Mouse (Mus musculus): ENCODE measurements at regions not wholly inside any gene's neighbourhood (a gene's known extent, or its start where the extent isn't known, plus 50 kb on each side); places are given as distances from the start of the nearest gene placed in this dataset.
"Not testable (repeated sequence)": the region's sequence is repeated elsewhere in the genome, so short reads cannot be mapped to it uniquely, and the experiment has no call there.

DNA sequence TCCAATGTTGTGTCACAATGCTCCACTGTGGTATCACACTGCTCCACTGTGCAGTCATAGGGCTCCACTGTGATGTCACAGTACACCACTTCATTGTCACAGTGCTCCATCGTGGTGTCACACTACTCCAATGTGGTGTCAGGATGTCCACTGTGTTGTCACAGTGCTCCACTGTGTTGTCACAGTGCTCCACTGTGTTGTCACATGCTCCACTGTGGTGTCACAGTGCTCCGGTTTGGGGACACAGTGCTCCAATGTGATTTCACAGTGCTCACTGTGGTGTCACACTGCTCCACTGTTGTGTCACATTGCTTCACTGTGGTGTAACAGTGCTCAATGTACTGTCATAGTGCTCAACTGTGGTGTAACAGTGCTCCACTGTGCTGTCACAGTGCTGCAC, 108.1 kb upstream of the Scaf8 start:
- Histone ChIP-seq H3K27ac (no peak overlapping the region), H3K9me3 (peaks cover 93% of the 10 kb centered on the region), H3K4me1 (replicated peaks) (no peaks in the 10 kb centered on the region), H3K36me3 (no peaks in the 10 kb centered on the region), H3K27me3 (no peaks in the 10 kb centered on the region), H3K4me3 (replicated peaks) (no peak overlapping the region), H3K9ac (replicated peaks) (no peak overlapping the region), H3K4me2 (no peak overlapping the region)
- 88% methylated on average over 2 of the region's 2 CpGs for WGBS
- ATAC-seq (ENCODE audit: insufficient number of reproducible peaks, insufficient read depth, low FRiP score, low TSS enrichment, low read depth), result no peak

GRCm38 (mm10) chr17:3007234-3007633, 107.5 kb upstream of the Scaf8 start:
- no peaks in the 10 kb centered on the region for H3K27me3 ChIP-seq
- no peak overlapping the region for H3K27ac ChIP-seq
- peaks cover 93% of the 10 kb centered on the region for H3K9me3 ChIP-seq
- H3K4me3 ChIP-seq (replicated peaks), result no peak overlapping the region
- WGBS, result 60% methylated on average over 2 of the region's 2 CpGs
- no peak overlapping the region for H3K9ac ChIP-seq (replicated peaks)
- H3K4me1 ChIP-seq (replicated peaks), result no peaks in the 10 kb centered on the region
- ATAC-seq (ENCODE audit: insufficient number of reproducible peaks, insufficient read depth, low FRiP score, low TSS enrichment, low read depth), result no peak
- H3K4me2 ChIP-seq, result no peak overlapping the region
- H3K36me3 ChIP-seq, result no peaks in the 10 kb centered on the region

DNA sequence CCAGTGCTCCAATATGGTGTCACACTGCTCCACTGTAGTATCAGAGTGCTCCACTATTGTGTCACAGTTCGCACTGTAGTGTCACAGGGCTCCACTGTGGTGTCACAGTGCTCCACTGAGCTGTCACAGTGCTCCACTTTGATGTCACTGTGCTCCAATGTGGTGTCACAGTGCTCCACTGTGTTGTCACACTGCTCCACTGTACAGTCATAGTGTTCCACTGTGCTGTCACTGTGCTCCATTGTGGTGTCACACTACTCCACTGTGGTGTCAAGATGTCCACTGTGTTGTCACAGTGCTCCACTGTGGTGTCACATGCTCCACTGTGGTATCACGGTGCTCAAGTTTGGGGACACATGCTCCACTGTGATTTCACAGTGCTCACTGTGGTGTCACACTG, 104.8 kb upstream of the Scaf8 start:
- Histone ChIP-seq H3K9ac (replicated peaks) (no peak overlapping the region), H3K4me1 (replicated peaks) (no peaks in the 10 kb centered on the region), H3K4me3 (replicated peaks) (no peak overlapping the region), H3K36me3 (no peaks in the 10 kb centered on the region), H3K27me3 (no peaks in the 10 kb centered on the region), H3K27ac (no peak overlapping the region), H3K4me2 (no peak overlapping the region), H3K9me3 (peaks cover 95% of the 10 kb centered on the region)
- no peak for ATAC-seq (ENCODE audit: insufficient number of reproducible peaks, insufficient read depth, low FRiP score, low TSS enrichment, low read depth)
- 57% methylated on average over 2 of the region's 2 CpGs for WGBS

DNA sequence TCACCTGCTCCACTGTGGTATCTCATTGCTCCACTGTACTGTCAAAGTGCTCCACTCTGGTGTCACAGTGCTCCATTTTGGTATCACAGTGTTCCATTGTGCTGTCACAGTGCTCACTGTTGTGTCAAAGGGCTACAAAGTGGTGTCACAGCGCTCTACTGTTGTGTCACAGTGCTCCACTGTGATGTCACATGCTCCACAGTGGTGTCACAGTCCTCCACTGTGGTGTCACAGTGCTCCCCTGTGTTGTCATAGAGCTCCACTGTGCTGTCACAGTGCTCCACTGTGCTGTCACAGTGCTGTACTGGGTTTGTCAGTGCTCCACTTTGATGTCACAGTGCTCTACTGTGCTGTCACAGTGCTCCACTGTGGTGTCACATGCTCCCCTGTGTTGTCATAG, 102.7 kb upstream of the Scaf8 start:
- no peak overlapping the region for H3K9ac ChIP-seq (replicated peaks)
- no peaks in the 10 kb centered on the region for H3K4me1 ChIP-seq (replicated peaks)
- H3K27ac ChIP-seq, result no peak overlapping the region
- H3K4me2 ChIP-seq, result no peak overlapping the region
- H3K36me3 ChIP-seq, result no peaks in the 10 kb centered on the region
- no peaks in the 10 kb centered on the region for H3K27me3 ChIP-seq
- ATAC-seq (ENCODE audit: insufficient number of reproducible peaks, insufficient read depth, low FRiP score, low TSS enrichment, low read depth), result no peak
- H3K4me3 ChIP-seq (replicated peaks), result no peak overlapping the region
- WGBS, result 48% methylated on average over 1 of the region's 1 CpGs
- peaks cover 95% of the 10 kb centered on the region for H3K9me3 ChIP-seq

DNA sequence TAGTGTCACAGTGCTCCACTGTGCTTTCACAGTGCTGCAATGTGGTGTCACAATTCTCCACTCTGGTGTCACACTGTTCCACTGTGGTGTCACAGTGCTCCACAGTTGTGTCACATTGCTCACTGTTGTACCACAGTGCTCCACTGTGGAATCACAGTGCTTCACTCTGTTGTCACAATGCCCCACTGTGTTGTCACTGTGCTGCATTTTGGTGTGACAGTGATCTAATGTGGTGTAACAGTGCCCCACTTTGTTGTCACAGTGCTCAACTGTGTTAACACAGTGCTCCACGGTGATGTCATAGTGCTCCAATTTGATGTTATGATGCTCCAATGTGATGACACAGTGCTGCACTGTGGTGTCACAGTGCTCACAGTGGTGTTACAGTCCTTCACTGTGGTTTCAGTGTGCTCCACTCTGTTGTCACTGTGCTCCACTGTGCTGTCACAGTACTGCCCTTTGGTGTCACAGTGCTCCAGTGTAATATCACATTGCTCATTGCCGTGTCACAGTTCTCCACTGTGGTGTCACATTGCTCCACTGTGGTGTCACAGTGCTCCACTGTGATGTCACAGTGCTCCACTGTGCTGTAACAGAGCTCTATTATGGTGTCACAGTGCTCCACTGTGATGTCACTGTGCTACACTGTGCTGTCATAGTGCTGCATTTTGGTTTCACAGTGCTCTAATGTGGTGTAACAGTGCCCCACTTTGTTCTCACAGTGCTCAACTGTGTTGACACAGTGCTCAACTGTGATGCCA, 95.0 kb upstream of the Scaf8 start:
- Histone ChIP-seq H3K36me3 (no peaks in the 10 kb centered on the region), H3K4me1 (replicated peaks) (no peaks in the 10 kb centered on the region), H3K4me2 (no peak overlapping the region), H3K27me3 (no peaks in the 10 kb centered on the region), H3K4me3 (replicated peaks) (no peak overlapping the region), H3K9ac (replicated peaks) (no peak overlapping the region), H3K9me3 (peaks cover 83% of the 10 kb centered on the region), H3K27ac (no peak overlapping the region)
- 81% methylated on average over 2 of the region's 2 CpGs for WGBS
- ATAC-seq (ENCODE audit: insufficient number of reproducible peaks, insufficient read depth, low FRiP score, low TSS enrichment, low read depth), result no peak

- H3K4me1 ChIP-seq (replicated peaks), result no peaks in the 10 kb centered on the region
- no peak overlapping the region for H3K4me3 ChIP-seq (replicated peaks)
- no peaks in the 10 kb centered on the region for H3K27me3 ChIP-seq
- H3K9ac ChIP-seq (replicated peaks), result no peak overlapping the region
- no peak overlapping the region for H3K27ac ChIP-seq
- peak; percentile 71; the same call in 1 of the 2 replicates for ATAC-seq (ENCODE audit: insufficient number of reproducible peaks, insufficient read depth, low FRiP score, low TSS enrichment, low read depth)
- peaks cover 83% of the 10 kb centered on the region for H3K9me3 ChIP-seq
- H3K4me2 ChIP-seq, result no peak overlapping the region
- H3K36me3 ChIP-seq, result no peaks in the 10 kb centered on the region
- WGBS, result 75% methylated on average over 1 of the region's 1 CpGs
Observed at GRCm38 (mm10) chr17:3020406-3020805, 94.4 kb upstream of the Scaf8 start.

- ATAC-seq (ENCODE audit: insufficient number of reproducible peaks, insufficient read depth, low FRiP score, low TSS enrichment, low read depth), result no peak
Observed at GRCm38 (mm10) chr17:3022245-3022935, 92.4 kb upstream of the Scaf8 start.

GRCm38 (mm10) chr17:3022936-3023247, 91.9 kb upstream of the Scaf8 start:
- peak; percentile 63; the same call in 1 of the 2 replicates for ATAC-seq (ENCODE audit: insufficient number of reproducible peaks, insufficient read depth, low FRiP score, low TSS enrichment, low read depth)
- H3K27me3 ChIP-seq; H3K27ac ChIP-seq; H3K4me1 ChIP-seq (replicated peaks); H3K4me3 ChIP-seq (replicated peaks); H3K9ac ChIP-seq (replicated peaks); H3K4me2 ChIP-seq; H3K36me3 ChIP-seq: not testable (repeated sequence)
- H3K9me3 ChIP-seq, result peaks cover 84% of the 10 kb centered on the region
- 54% methylated on average over 3 of the region's 3 CpGs for WGBS

More at GRCm38 (mm10) chr17:3022245-3022935, 92.4 kb upstream of the Scaf8 start:
- 84% methylated on average over 5 of the region's 5 CpGs for WGBS
- H3K9me3 ChIP-seq, result peaks cover 84% of the 10 kb centered on the region
- H3K4me3 ChIP-seq (replicated peaks), result no peak overlapping the region
- no peak overlapping the region for H3K4me2 ChIP-seq
- H3K4me1 ChIP-seq (replicated peaks), result no peaks in the 10 kb centered on the region
- H3K9ac ChIP-seq (replicated peaks), result no peak overlapping the region
- no peaks in the 10 kb centered on the region for H3K27me3 ChIP-seq
- H3K27ac ChIP-seq, result no peak overlapping the region
- no peaks in the 10 kb centered on the region for H3K36me3 ChIP-seq

DNA sequence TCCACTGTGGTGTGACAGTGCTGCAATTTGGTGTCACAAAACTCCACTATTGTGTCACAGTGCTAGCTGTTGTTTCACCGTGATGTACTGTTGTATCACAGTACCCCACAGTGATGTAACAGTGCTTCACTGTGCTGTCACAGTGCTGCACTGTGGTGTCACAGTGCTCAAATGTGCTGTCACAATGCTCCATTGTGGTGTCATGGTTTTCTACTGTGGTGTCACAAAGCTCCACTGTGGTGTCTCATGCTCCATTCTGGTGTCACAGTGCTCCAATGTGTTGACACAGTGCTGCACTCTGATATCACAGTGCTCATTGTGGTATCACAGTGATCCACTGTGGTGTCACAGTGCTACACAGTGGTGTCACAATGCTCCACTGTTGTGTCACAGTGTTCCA, 91.3 kb upstream of the Scaf8 start:
- H3K27me3 ChIP-seq, result no peaks in the 10 kb centered on the region
- H3K9ac ChIP-seq (replicated peaks), result no peak overlapping the region
- H3K4me2 ChIP-seq, result no peak overlapping the region
- WGBS, result 97% methylated on average over 1 of the region's 1 CpGs
- H3K4me1 ChIP-seq (replicated peaks), result no peaks in the 10 kb centered on the region
- no peak overlapping the region for H3K27ac ChIP-seq
- H3K9me3 ChIP-seq, result peaks cover 84% of the 10 kb centered on the region
- H3K4me3 ChIP-seq (replicated peaks), result no peak overlapping the region
- no peak for ATAC-seq (ENCODE audit: insufficient number of reproducible peaks, insufficient read depth, low FRiP score, low TSS enrichment, low read depth)
- H3K36me3 ChIP-seq, result no peaks in the 10 kb centered on the region

DNA sequence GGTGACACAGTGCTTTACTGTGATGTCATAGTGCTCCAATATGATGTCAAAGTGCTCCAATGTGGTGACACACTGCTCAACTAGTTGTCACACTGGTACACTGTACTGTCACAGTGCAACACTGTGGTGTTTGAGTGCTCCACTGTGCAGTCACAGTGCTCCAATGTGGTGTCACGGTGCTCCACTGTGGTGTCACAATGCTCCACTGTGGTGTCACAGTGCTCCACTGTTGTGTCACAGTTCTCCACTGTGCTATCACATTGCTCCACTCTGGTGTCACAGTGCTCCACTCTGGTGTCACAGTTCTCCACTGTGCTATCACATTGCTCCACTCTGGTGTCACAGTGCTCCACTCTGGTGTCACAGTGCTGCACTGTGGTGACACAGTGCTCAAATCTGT, 87.9 kb upstream of the Scaf8 start:
- not testable (repeated sequence) for H3K36me3 ChIP-seq; H3K27me3 ChIP-seq; ATAC-seq (ENCODE audit: insufficient number of reproducible peaks, insufficient read depth, low FRiP score, low TSS enrichment, low read depth); H3K4me3 ChIP-seq (replicated peaks); H3K4me2 ChIP-seq; H3K9ac ChIP-seq (replicated peaks); H3K27ac ChIP-seq; H3K4me1 ChIP-seq (replicated peaks)
- H3K9me3 ChIP-seq, result peaks cover 86% of the 10 kb centered on the region
- WGBS, result 39% methylated on average over 1 of the region's 1 CpGs

GRCm38 (mm10) chr17:3027376-3027775, 87.4 kb upstream of the Scaf8 start:
- H3K9ac ChIP-seq (replicated peaks), result no peak overlapping the region
- no peak overlapping the region for H3K4me2 ChIP-seq
- WGBS, result 68% methylated on average over 4 of the region's 4 CpGs
- no peaks in the 10 kb centered on the region for H3K4me1 ChIP-seq (replicated peaks)
- peaks cover 86% of the 10 kb centered on the region for H3K9me3 ChIP-seq
- no peak overlapping the region for H3K27ac ChIP-seq
- no peaks in the 10 kb centered on the region for H3K36me3 ChIP-seq
- H3K4me3 ChIP-seq (replicated peaks), result no peak overlapping the region
- ATAC-seq (ENCODE audit: insufficient number of reproducible peaks, insufficient read depth, low FRiP score, low TSS enrichment, low read depth), result no peak
- no peaks in the 10 kb centered on the region for H3K27me3 ChIP-seq

DNA sequence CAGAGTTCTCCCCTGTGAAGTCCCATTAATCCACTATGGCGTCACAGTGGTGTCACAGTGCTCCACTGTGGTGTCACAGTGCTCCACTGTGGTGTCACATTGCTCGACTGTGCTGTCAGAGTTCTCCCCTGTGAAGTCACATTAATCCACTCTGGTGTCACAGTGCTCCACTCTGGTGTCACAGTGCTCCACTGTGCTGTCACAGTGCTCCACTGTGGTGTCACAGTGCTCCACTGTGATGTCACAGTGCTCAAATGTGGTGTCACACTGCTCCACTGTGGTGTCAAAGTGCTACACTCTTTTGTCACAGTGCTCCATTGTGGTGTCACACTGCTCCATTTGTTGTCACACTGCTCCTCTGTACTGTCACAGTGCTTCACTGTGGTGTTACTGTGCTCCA, 85.0 kb upstream of the Scaf8 start:
- ATAC-seq (ENCODE audit: insufficient number of reproducible peaks, insufficient read depth, low FRiP score, low TSS enrichment, low read depth), result peak; percentile 71
- not testable (repeated sequence) for H3K27ac ChIP-seq; H3K36me3 ChIP-seq; H3K4me1 ChIP-seq (replicated peaks); H3K4me3 ChIP-seq (replicated peaks); H3K4me2 ChIP-seq; H3K9ac ChIP-seq (replicated peaks); H3K27me3 ChIP-seq
- H3K9me3 ChIP-seq, result peaks cover 92% of the 10 kb centered on the region
- WGBS, result 57% methylated on average over 2 of the region's 2 CpGs

Data from limb, embryonic 12.5 days (tissue).